Mouse (Mus musculus) heart, adult 2 months (tissue): ENCODE results near the gene Eps8.

Source experiments
- CTCF ChIP-seq: fragments of 200-600 bp; IDR thresholded peaks from 2 replicates; pipeline ENCODE4 v1.8.1; 2022; ENCODE audit warnings: antibody characterized with exemption, mild to moderate bottlenecking, moderate library complexity
- EP300 ChIP-seq: fragments of 200-500 bp; IDR thresholded peaks from 2 replicates; pipeline ENCODE4 v1.6.1; 2011; ENCODE audit warnings: low read depth, low read length, control low read depth; ENCODE audit not compliant: insufficient read depth
- POLR2A ChIP-seq: fragments of 200-500 bp; IDR thresholded peaks from 2 replicates; pipeline ENCODE4 v1.6.1; 2011; ENCODE audit warnings: mild to moderate bottlenecking, low read depth, low read length, control low read depth; ENCODE audit not compliant: insufficient read depth

DNA sequence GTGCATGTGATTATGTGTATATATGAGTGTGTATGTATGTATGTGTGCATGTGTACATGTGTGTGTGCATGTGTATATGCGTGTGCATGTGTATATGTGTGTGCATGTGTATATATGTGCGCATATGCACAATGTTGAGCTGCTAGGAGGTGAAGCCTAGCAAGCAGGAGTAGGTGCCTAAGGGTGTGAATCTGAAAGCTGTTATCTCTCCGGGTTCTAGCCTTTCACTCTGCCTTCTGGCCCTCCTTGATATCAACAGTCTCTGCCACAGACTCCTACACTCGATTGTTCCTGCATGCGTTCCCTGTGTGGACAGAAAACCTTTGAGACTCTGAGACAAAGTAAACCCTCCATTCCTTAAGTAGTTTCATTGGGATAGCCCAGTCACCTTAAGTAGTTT lies 98.0 kb downstream of the Eps8 start:
- TF ChIP-seq CTCF (no peak), POLR2A (no peak), EP300 (no peak)
